Mouse (Mus musculus): ENCODE measurements around the gene Cinp.

- TF ChIP-seq CTCF (IDR thresholded peaks at IDR 0.05; ENCODE audit: low read depth, low read length) (no peak), POLR2AphosphoS5 (IDR thresholded peaks at IDR 0.05; ENCODE audit: insufficient replicate concordance, low read depth, low read length) (no peak), GATA1 (IDR thresholded peaks at IDR 0.05; ENCODE audit: borderline replicate concordance, low read length) (no peak), TAL1 (conservative IDR thresholded peaks at IDR 0.05; ENCODE audit: low read depth, low read length) (no peak)
These were observed 43.9 kb upstream of the Cinp start for GRCm38 (mm10) chr12:110932820-110933219.

All from G1E (cell line).